Mouse (Mus musculus): ENCODE measurements around the gene Slbp.
A peak's percentile ranks its signal among the peaks of the same experiment; 100 is the strongest.

The Slbp gene

GRCm38 (mm10) chr5:33688278-33689220, 36.2 kb upstream of the Slbp start:
- TF ChIP-seq GATA4 (IDR thresholded peaks at IDR 0.05; ENCODE audit: insufficient replicate concordance, low read length), result peak; percentile 15; the same call in 1 of the 2 replicates

- TF ChIP-seq GATA4 (IDR thresholded peaks at IDR 0.05; ENCODE audit: insufficient replicate concordance, low read length), result no peak
Measured at GRCm38 (mm10) chr5:33687142-33687541, 34.8 kb upstream of the Slbp start.

GRCm38 (mm10) chr5:33684932-33685331, 32.6 kb upstream of the Slbp start:
- no peak for TF ChIP-seq GATA4 (IDR thresholded peaks at IDR 0.05; ENCODE audit: insufficient replicate concordance, low read length)

GRCm38 (mm10) chr5:33683897-33684652, 31.7 kb upstream of the Slbp start:
- TF ChIP-seq GATA4 (IDR thresholded peaks at IDR 0.05; ENCODE audit: insufficient replicate concordance, low read length), result no peak

GRCm38 (mm10) chr5:33682963-33683362, 30.6 kb upstream of the Slbp start:
- no peak for TF ChIP-seq GATA4 (IDR thresholded peaks at IDR 0.05; ENCODE audit: insufficient replicate concordance, low read length)

GRCm38 (mm10) chr5:33681611-33682388, 29.4 kb upstream of the Slbp start:
- TF ChIP-seq GATA4 (IDR thresholded peaks at IDR 0.05; ENCODE audit: insufficient replicate concordance, low read length), result no peak

- TF ChIP-seq GATA4 (IDR thresholded peaks at IDR 0.05; ENCODE audit: insufficient replicate concordance, low read length), result no peak
Measured at GRCm38 (mm10) chr5:33681044-33681443, 28.7 kb upstream of the Slbp start.

- TF ChIP-seq GATA4 (IDR thresholded peaks at IDR 0.05; ENCODE audit: insufficient replicate concordance, low read length), result no peak
Measured at GRCm38 (mm10) chr5:33678244-33678643, 25.9 kb upstream of the Slbp start.

GRCm38 (mm10) chr5:33675964-33676363, 23.6 kb upstream of the Slbp start:
- TF ChIP-seq GATA4 (IDR thresholded peaks at IDR 0.05; ENCODE audit: insufficient replicate concordance, low read length), result no peak

- TF ChIP-seq GATA4 (IDR thresholded peaks at IDR 0.05; ENCODE audit: insufficient replicate concordance, low read length), result no peak
Measured at GRCm38 (mm10) chr5:33674439-33674838, 22.1 kb upstream of the Slbp start.

GRCm38 (mm10) chr5:33671659-33672058, 19.3 kb upstream of the Slbp start:
- TF ChIP-seq GATA4 (IDR thresholded peaks at IDR 0.05; ENCODE audit: insufficient replicate concordance, low read length), result no peak

GRCm38 (mm10) chr5:33668223-33668622, 15.8 kb upstream of the Slbp start:
- no peak for TF ChIP-seq GATA4 (IDR thresholded peaks at IDR 0.05; ENCODE audit: insufficient replicate concordance, low read length)

- no peak for TF ChIP-seq GATA4 (IDR thresholded peaks at IDR 0.05; ENCODE audit: insufficient replicate concordance, low read length)
Measured at GRCm38 (mm10) chr5:33658664-33659050, 6.3 kb upstream of the Slbp start.

GRCm38 (mm10) chr5:33657787-33658663, 5.7 kb upstream of the Slbp start, which contains the start of the genes Tacc3 and Tmem129:
Gene Tacc3, plus strand, starts transcription at chr5:33658128.
Gene Tmem129, minus strand, starts transcription at chr5:33658416.
- TF ChIP-seq GATA4 (IDR thresholded peaks at IDR 0.05; ENCODE audit: insufficient replicate concordance, low read length), result no peak; the same call in 1 of the 2 replicates

All from liver, adult (tissue).